Mouse (Mus musculus) gonadal fat pad, adult 2 months (tissue): ENCODE measurements around the gene Rnaseh2b. TPM values are rescaled to one million over a fixed set of nuclear protein-coding genes. Genes with fewer than 3 reads are reported as not detected.

Experiments
- polyA plus RNA-seq: library from polyadenylated mRNA; depleted of rRNA; stranded (reverse); fragments of >200 nt; gene quantifications from 2 replicates; pipeline ENCODE4 v1.2.3, GENCODE M21; 2012; rRNA removed

Rnaseh2b gene
- polyA plus RNA-seq, 1 experiment, result 1.9 TPM

Other genes with a start within 250 kb of the Rnaseh2b start
- 0.14 and 0.62 TPM in 2 replicates for gene Dleu7, start 458 bp downstream of the Rnaseh2b start, polyA plus RNA-seq
- not detected in 2 replicates for gene Gucy1b2, start 163.7 kb downstream of the Rnaseh2b start, polyA plus RNA-seq